Comparison of ENCODE assay signal across 8 mouse cellular contexts in genomic region chr15:88732405-88733020, GRCm38 (mm10). TPM values are rescaled to one million over a fixed set of nuclear protein-coding genes. Genes with fewer than 3 reads are reported as not detected.
DNase-seq lines count a peak whose midpoint lies in the region; ATAC-seq and TF ChIP-seq lines count a peak whose summit lies in the region.

No protein-coding gene starts in this region.

- TF ChIP-seq CTCF in left cerebral cortex, adult 2 months (IDR thresholded peaks at IDR 0.05): no peak
- TF ChIP-seq CTCF in cortical plate, adult 2 months (IDR thresholded peaks at IDR 0.05; ENCODE audit: extremely low read depth, insufficient read depth, low read length): no peak

- H3K9ac ChIP-seq in midbrain, embryonic 16.5 days (ENCODE audit: low read depth, low read length): peak overlapping the region; percentile 92

- intact Hi-C loops in left cerebral cortex, adult 2 months (cut with DNase I): no loop called here
- intact Hi-C loops in left cerebral cortex, postnatal 14 days (cut with DNase I): no loop called here

- peaks cover 23% of the 10 kb centered on the region for H3K36me3 ChIP-seq in midbrain, embryonic 16.5 days (ENCODE audit: control insufficient read depth, insufficient read depth, low read length)

- TF ChIP-seq POLR2A in cortical plate, adult 2 months (IDR thresholded peaks at IDR 0.05; ENCODE audit: extremely low read depth, insufficient read depth, low read length): no peak

- H3K4me3 ChIP-seq in left cerebral cortex, adult 2 months: peak overlapping the region; percentile 95
- H3K4me3 ChIP-seq in cortical plate, adult 2 months (ENCODE audit: insufficient read depth, low read length): peak overlapping the region; percentile 67
- H3K4me3 ChIP-seq in midbrain, embryonic 16.5 days (ENCODE audit: low read depth, low read length): peak overlapping the region; percentile 100

- H3K27me3 ChIP-seq in midbrain, embryonic 16.5 days (ENCODE audit: control insufficient read depth, insufficient read depth, low read depth, low read length): no peaks in the 10 kb centered on the region

- peak overlapping the region; percentile 85 for H3K27ac ChIP-seq in left cerebral cortex, adult 2 months
- H3K27ac ChIP-seq in cortical plate, adult 2 months (ENCODE audit: insufficient read depth, low read length): no peak overlapping the region
- H3K27ac ChIP-seq in midbrain, embryonic 16.5 days (ENCODE audit: low read length): no peak overlapping the region

- peak; percentile 30 for ATAC-seq in inflammation-experienced regulatory T-cells, adult 6 months
- ATAC-seq in midbrain, embryonic 16.5 days: no peak

- no peak for DNase-seq in left cerebral cortex, adult 2 months (ENCODE audit: extremely low spot score in 1 of 2, low spot score in 2 of 2)
- DNase-seq in left cerebral cortex, postnatal 14 days (ENCODE audit: low spot score in 2 of 2): no peak
- DNase-seq in right cerebral cortex, postnatal 36 days (ENCODE audit: low spot score in 2 of 2): no peak
- DNase-seq in layer of hippocampus, adult 9-11 months: no peak
- no peak for DNase-seq in gastrocnemius, postnatal 4 days (ENCODE audit: low spot score in 2 of 2)

- H3K4me2 ChIP-seq in midbrain, embryonic 16.5 days (ENCODE audit: low read length): peak overlapping the region; percentile 96

- peaks cover 13% of the 10 kb centered on the region for H3K4me1 ChIP-seq in cortical plate, adult 2 months (ENCODE audit: control insufficient read depth, insufficient read depth, low read length)
- H3K4me1 ChIP-seq in midbrain, embryonic 16.5 days (ENCODE audit: control insufficient read depth, insufficient read depth, low read length): peaks cover 27% of the 10 kb centered on the region

- H3K9me3 ChIP-seq in midbrain, embryonic 16.5 days (replicated peaks; ENCODE audit: control insufficient read depth, low read length, poor library complexity, severe bottlenecking): no peaks in the 10 kb centered on the region

- WGBS in midbrain, embryonic 16.5 days: 28% methylated on average over 15 of the region's 15 CpGs

RNA-seq across cellular contexts. Expression of gene Brd1, which starts 1.5 kb away (rescaled TPM):
- 10 to 100 TPM; 54.5 to 57.8 TPM for total RNA-seq in left cerebral cortex, adult 2 months (2021)
- 10 to 100 TPM; 47.6 to 48.6 TPM for total RNA-seq in left cerebral cortex, postnatal 14 days (2021)
- 18.0 and 19.5 TPM in 2 replicates for polyA plus RNA-seq in cortical plate, adult 2 months (2012; rRNA removed)
- 10 to 100 TPM; 15.8 to 21.7 (median 20.6) TPM for polyA plus RNA-seq in inflammation-experienced regulatory T-cells, adult 6 months (2017; shearing (Covaris generic))
- 15.5 and 20.7 TPM in 2 replicates for polyA plus RNA-seq in midbrain, embryonic 16.5 days (2015; fragmentation: Nextera tagmentation; extraction: Ambion mirVana)
- 10 to 100 TPM; 39.5 to 44.5 TPM for total RNA-seq in gastrocnemius, postnatal 4 days (2021)

RNA-seq across cellular contexts. Expression of gene Zbed4, which starts 18.9 kb away (rescaled TPM):
- total RNA-seq in left cerebral cortex, adult 2 months (2021): 10 to 100 TPM; 10.9 to 12.6 TPM
- 10 to 100 TPM; 10.6 to 12.3 TPM for total RNA-seq in left cerebral cortex, postnatal 14 days (2021)
- polyA plus RNA-seq in cortical plate, adult 2 months (2012; rRNA removed): 5.1 and 5.5 TPM in 2 replicates
- polyA plus RNA-seq in inflammation-experienced regulatory T-cells, adult 6 months (2017; shearing (Covaris generic)): 1 to 10 TPM; 4.1 to 7.6 (median 5.8) TPM
- polyA plus RNA-seq in midbrain, embryonic 16.5 days (2015; fragmentation: Nextera tagmentation; extraction: Ambion mirVana): 14.2 and 18.5 TPM in 2 replicates
- total RNA-seq in gastrocnemius, postnatal 4 days (2021): 10 to 100 TPM; 14.2 to 14.8 TPM
